Mouse (Mus musculus): ENCODE measurements at regions not wholly inside any gene's neighbourhood (a gene's known extent, or its start where the extent isn't known, plus 50 kb on each side); places are given as distances from the start of the nearest gene placed in this dataset.

GRCm38 (mm10) chr10:96264866-96265265 lies 128.5 kb downstream of the Gm5426 start:
- TF ChIP-seq CTCF (IDR thresholded peaks at IDR 0.05; ENCODE audit: low read depth): no peak
- no peak for TF ChIP-seq EP300 (optimal IDR thresholded peaks at IDR 0.05)

All from stomach, postnatal 0 days (tissue).